Mouse (Mus musculus) neutrophil, adult 5-6 weeks (primary cell): Measurements from ENCODE around the gene Rpl22. TPM values are rescaled to one million over a fixed set of nuclear protein-coding genes. Genes with fewer than 3 reads are reported as not detected.

Experiments
- ATAC-seq: fragments of 151-379, 151-347 bp; 2 replicates; pipeline ENCODE4 v1.8.0; 2017; ENCODE audit warnings: mild to moderate bottlenecking, moderate TSS enrichment; ENCODE audit not compliant: insufficient number of reproducible peaks, poor library complexity, low FRiP score, severe bottlenecking; ENCODE audit errors: extremely low read depth
- total RNA-seq: library from RNA; stranded (forward); fragments of 200-1000 nt; gene quantifications from 2 replicates; pipeline ENCODE4 v1.2.3, GENCODE M21; 2017

Rpl22 gene
- total RNA-seq, 1 experiment from 2014 or later: 849 TPM

DNA sequence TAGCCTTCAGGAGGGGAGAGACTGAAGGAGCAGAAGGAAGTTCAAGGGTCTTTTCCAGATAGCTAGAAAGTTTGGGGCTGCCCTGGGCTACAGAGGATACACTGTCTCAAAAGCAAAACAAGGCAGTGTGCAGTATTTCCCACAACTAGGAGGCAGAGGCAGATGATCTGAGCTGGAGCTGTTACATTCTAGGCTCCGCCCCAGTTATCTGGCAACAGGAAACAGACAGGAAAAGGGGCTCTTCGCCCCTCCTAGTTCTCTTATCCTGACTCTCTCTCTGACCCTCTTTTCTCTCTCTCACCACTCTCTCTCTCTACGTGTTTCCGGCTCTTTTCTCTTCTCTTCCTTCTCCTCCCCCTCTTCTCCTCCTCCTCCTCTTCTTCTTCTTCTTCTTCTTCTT is 29.6 kb upstream of the Rpl22 start:
- ATAC-seq: no peak

DNA sequence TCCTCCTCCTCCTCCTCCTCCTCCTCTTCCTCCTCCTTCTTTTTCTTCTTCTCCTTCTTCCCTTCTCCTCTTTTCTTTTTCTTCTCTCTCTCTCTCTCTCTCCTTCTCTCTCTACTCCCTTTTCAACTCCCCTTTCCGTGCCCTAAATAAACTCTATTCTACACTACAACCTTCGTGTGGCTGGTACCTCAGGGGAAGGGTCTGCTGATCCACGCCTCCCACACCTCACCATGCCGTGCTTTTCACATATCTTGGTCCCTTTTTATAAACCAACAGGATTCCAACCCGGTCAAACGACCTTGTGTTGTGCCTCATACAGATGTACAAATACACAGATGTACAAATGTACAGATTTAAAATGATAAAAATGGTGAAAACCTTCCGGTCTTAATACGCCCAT is 29.2 kb upstream of the Rpl22 start:
- ATAC-seq: no peak

- ATAC-seq: peak; percentile 88
These were observed 28.4 kb upstream of the Rpl22 start, which contains the start of gene Icmt for GRCm38 (mm10) chr4:152296874-152297861. Icmt (plus strand) TSS chr4:152297227.

DNA sequence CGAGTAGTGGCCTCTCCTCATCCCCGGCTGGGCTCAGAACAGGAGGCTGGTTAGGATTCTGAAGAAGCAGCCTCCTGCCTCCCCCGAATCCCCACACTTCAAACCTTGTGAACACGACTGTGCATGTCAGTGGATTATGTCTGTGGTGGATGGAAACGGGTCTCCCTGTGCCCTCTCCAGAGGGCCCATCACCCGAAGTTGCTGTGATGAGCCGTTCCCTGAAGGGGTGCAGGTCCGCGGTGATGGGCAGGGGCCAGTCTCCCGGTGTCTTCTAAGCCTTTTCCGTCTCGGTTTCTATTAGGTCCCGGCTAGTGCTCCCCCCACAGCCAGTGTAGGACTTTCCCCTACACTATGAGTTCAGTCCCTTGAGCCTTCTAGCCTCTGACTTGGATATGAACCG is 26.7 kb upstream of the Rpl22 start:
- ATAC-seq: no peak

DNA sequence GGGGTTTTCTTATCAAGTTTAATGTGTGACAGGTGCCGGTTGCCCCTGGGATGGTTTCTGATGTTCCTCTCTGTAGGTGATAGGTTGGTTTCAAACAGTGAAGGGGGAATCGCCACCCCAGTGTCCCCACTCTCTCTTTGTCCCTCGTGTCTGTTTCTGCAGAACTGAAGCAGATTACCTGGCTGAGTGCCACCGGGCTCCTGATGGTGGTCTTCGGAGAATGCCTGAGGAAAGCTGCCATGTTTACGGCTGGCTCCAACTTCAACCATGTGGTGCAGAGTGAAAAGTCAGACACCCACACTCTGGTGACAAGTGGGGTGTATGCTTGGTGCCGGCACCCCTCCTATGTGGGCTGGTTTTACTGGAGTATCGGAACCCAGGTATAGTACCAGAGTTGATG is 25.2 kb upstream of the Rpl22 start:
- ATAC-seq: no peak

DNA sequence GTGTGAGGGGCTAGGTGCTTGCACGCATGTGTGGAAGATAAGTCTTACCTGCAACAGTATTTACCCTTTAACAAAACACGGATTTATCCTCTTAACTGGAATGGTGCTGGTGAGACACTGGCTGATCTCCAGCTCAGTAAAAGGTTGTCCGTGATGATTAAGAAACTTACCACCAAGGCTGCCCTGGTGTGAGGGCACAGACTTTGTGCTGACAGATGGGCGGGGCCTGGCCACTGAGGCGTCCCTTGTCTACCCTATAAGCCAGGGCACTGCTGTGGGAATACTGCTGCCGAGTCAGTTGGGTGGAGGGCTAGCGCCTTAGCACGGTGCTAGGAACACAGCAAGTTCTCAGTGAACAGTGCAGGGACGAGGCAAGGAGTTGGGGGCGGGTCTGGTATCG is 23.5 kb upstream of the Rpl22 start:
- ATAC-seq: no peak

DNA sequence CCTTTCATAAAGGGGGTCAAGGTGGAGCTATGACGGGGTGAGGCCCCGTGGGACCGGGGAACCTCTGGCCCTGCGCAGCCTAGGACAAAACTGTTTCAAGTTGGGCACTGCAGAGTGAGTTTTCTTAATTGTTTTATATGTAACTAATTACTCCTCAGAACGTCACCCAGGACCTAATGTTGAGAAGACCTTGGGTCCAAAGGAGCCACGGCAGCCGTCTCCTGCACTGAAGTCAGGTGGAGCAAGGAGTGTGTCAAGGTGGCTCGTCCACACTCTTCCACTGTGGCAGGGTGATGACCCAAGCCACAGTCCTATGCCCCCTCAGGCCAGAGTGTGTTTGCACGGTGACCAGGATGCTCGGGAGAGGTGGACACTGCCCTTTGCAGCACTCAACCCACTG is 22.4 kb upstream of the Rpl22 start:
- ATAC-seq: no peak

DNA sequence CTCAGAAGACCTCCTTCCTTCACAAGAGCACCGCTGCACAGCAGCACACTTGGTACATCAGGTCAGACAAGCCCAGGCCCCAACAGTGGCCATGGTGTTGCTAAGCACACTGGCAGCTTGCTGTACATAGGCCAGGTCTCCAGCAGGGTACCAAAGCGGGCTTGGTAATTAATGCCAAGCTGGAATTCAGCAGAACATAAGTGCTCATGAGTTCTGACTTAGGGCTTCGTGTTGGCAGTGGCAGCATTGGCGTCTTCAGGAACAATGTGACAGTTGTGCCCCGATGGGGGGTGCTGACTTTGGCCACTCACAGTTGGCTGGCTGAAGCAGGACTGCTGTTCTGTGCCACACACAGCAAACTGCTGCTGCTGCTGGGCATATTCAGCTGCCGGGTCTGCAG is 20.9 kb upstream of the Rpl22 start:
- ATAC-seq: no peak

DNA sequence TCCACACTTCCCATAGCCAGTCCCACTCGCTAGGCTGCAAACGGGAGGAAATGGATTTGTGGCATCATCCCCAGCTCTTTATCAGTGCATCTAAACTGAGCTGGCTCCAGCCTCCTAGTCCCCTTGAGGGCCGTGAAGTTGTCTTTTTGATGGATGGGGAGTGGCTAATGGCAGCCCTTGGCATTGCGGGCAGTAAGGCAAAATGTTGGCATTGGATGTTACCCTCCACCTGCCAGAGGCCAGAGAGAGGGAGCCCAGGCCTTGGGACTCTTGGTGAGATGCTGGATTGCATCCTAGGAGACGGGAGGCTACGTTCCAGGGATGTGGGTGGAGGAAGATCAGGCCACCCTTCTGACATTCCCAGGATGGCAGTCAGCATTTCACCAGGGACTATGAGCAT is 19.6 kb upstream of the Rpl22 start:
- ATAC-seq: no peak

- ATAC-seq: no peak
These were observed 18.0 kb upstream of the Rpl22 start for GRCm38 (mm10) chr4:152307542-152307941.

GRCm38 (mm10) chr4:152312186-152312585 is 13.4 kb upstream of the Rpl22 start:
- ATAC-seq: no peak

DNA sequence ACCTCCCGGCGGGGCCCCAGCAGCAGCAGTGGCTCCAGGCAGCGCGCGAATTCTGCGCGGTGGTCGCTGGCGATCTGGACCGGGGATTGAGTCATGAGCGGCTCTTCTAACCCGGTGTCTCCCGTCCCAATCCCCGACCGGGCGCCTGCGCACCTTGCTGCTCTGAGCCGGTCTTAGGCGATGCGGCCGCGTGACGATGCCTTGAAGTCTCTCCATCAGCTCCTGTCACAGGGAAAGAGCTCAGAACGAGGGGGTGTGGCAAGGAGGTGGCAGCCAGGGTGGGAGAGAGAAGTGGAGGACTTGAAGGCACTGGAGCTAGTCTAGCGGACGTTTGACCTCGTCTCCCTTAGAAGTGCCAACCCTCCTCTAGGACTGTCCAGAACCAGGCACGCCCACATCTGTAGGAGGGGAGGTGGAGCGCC is 12.3 kb upstream of the Rpl22 start:
- no peak for ATAC-seq

DNA sequence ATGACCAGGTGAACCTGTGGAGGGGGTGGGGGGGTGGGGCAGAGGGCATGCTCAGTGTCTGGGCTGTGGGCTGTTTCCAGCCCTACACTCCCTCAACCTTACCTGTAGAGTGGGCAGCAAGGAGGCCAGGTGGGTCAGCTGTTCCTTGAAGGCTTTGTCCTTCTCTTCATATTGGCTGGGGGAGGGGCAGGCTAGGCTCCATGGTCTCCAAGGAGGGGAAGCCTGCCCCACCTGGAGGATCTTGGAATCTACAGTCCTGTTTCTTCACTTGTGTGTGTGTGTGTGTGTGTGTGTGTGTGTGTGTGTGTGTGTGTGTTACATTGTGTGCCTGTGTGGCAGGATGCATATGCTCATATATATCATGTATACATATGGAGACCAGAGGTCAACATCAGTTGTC is 11.6 kb upstream of the Rpl22 start:
- ATAC-seq: no peak

- ATAC-seq: no peak
These were observed 9.9 kb upstream of the Rpl22 start for GRCm38 (mm10) chr4:152315498-152316213.

DNA sequence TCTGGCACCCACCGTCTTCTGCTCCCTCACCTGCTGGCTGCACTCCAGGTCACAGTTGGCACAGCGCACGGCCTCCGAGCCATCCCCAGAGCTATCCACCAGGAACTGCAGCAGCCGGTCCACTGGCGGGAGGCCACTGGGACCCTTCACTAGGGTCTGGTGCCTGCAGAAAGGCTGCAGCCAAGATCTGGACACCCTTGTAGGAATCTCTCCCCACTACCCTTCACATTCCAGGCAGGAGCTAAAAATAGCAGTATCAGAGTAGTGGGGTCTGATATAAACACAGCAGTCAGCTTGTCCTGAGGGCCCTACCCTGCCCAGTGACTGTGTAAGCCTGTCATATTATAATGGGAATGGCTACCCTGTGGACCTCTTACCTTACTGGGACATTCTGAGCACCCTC is 7.9 kb upstream of the Rpl22 start:
- no peak for ATAC-seq

GRCm38 (mm10) chr4:152318517-152319234 is 6.9 kb upstream of the Rpl22 start, which contains the start of gene Rnf207:
Rnf207 (minus strand) TSS chr4:152318993.
- peak; percentile 65 for ATAC-seq

DNA sequence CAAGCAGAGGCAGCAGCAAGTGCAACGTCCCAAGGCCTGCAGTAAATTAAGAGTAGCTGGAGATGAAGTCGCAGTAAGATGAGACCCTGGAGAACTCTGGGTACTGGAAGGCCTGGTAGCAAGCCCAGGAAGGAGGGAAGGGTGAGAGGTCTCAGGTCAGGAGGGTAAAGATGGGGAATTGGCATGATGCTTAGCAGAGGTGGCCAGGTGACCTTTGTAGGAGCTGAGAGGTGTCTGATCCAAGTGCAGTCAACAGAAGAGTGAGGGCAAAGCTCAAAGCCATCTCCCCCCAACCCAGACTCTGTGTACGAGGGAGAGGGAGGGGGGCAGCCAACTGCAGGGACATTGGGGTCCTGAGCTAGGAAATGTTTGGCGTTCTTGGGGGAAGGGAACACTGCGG is 4.1 kb upstream of the Rpl22 start:
- no peak for ATAC-seq

- no peak for ATAC-seq
These were observed 640 bp upstream of the Rpl22 start for GRCm38 (mm10) chr4:152324641-152325562.
